Mouse (Mus musculus): Measurements from ENCODE around the gene Nprl2. TPM values are rescaled to one million over a fixed set of nuclear protein-coding genes. Genes with fewer than 3 reads are reported as not detected.

Gene Nprl2
- 28.4 and 31.6 TPM in 2 replicates for polyA plus RNA-seq (2014; fragmentation: Nextera tagmentation; extraction: Ambion mirVana)

GRCm38 (mm10) chr9:107541474-107542351 lies at the start of gene Nprl2, which contains the start of gene Cyb561d2:
Gene Nprl2, plus strand, starts transcription at chr9:107542226.
Gene Cyb561d2, minus strand, starts transcription at chr9:107542193.
- Histone ChIP-seq H3K4me2 (ENCODE audit: low read length) (peak within 1 kb of the TSS; percentile 94), H3K9me3 (ENCODE audit: control insufficient read depth, low read length) (no peaks in the 10 kb centered on the region), H3K36me3 (ENCODE audit: control insufficient read depth, insufficient read depth, low read length) (peaks cover 54% of the 10 kb centered on the region), H3K4me3 (ENCODE audit: control insufficient read depth in 1 of 2, insufficient read depth in 1 of 2, low read depth in 1 of 2, low read length in 2 of 2) (peak within 1 kb of the TSS; percentile 69 to 86), H3K27me3 (ENCODE audit: control insufficient read depth, insufficient read depth, low read length) (no peaks in the 10 kb centered on the region), H3K9ac (ENCODE audit: low read length) (peak within 1 kb of the TSS; percentile 73), H3K27ac (replicated peaks in 1 of 2; ENCODE audit: control insufficient read depth in 1 of 2, insufficient read depth in 1 of 2, low read depth in 2 of 2, low read length in 2 of 2) (peak within 1 kb of the TSS in 1 of 2 experiments; percentile 57; a peak in 2 of 4 replicates), H3K4me1 (ENCODE audit: control insufficient read depth in 2 of 2, insufficient read depth in 2 of 2, low read length in 2 of 2) (peaks cover 18 to 28% of the 10 kb centered on the region in 2 experiments)
- peak; percentile 78 for ATAC-seq (ENCODE audit: insufficient number of reproducible peaks, insufficient read depth, low FRiP score, low read depth)
- WGBS: under 1% methylated on average over 46 of the region's 46 CpGs

- Histone ChIP-seq H3K9me3 (ENCODE audit: control insufficient read depth, low read length) (no peaks in the 10 kb centered on the region), H3K36me3 (ENCODE audit: control insufficient read depth, insufficient read depth, low read length) (no peaks in the 10 kb centered on the region), H3K4me3 (ENCODE audit: control insufficient read depth in 1 of 2, insufficient read depth in 1 of 2, low read depth in 1 of 2, low read length in 2 of 2) (no peak overlapping the region), H3K4me2 (ENCODE audit: low read length) (no peak overlapping the region), H3K27ac (replicated peaks in 1 of 2; ENCODE audit: control insufficient read depth in 1 of 2, insufficient read depth in 1 of 2, low read depth in 2 of 2, low read length in 2 of 2) (no peak overlapping the region; a peak in 1 of 4 replicates), H3K27me3 (ENCODE audit: control insufficient read depth, insufficient read depth, low read length) (no peaks in the 10 kb centered on the region), H3K4me1 (ENCODE audit: control insufficient read depth in 2 of 2, insufficient read depth in 2 of 2, low read length in 2 of 2) (peaks cover 4 to 11% of the 10 kb centered on the region in 2 experiments; a peak in 2 of 4 replicates), H3K9ac (ENCODE audit: low read length) (no peak overlapping the region)
- 4% methylated on average over 1 of the region's 1 CpGs for WGBS
- 0 out of 2 replicates have a peak, but pooled peaks have one; percentile 28 for ATAC-seq (ENCODE audit: insufficient number of reproducible peaks, insufficient read depth, low FRiP score, low read depth)
Observed at GRCm38 (mm10) chr9:107493511-107493910, 48.5 kb upstream of the Nprl2 start.

GRCm38 (mm10) chr9:107494238-107494637 lies 47.8 kb upstream of the Nprl2 start:
- Histone ChIP-seq H3K27ac (replicated peaks in 1 of 2; ENCODE audit: control insufficient read depth in 1 of 2, insufficient read depth in 1 of 2, low read depth in 2 of 2, low read length in 2 of 2) (no peak overlapping the region), H3K4me2 (ENCODE audit: low read length) (no peak overlapping the region), H3K36me3 (ENCODE audit: control insufficient read depth, insufficient read depth, low read length) (no peaks in the 10 kb centered on the region), H3K4me3 (ENCODE audit: control insufficient read depth in 1 of 2, insufficient read depth in 1 of 2, low read depth in 1 of 2, low read length in 2 of 2) (no peak overlapping the region), H3K9ac (ENCODE audit: low read length) (no peak overlapping the region), H3K27me3 (ENCODE audit: control insufficient read depth, insufficient read depth, low read length) (no peaks in the 10 kb centered on the region), H3K9me3 (ENCODE audit: control insufficient read depth, low read length) (no peaks in the 10 kb centered on the region), H3K4me1 (ENCODE audit: control insufficient read depth in 2 of 2, insufficient read depth in 2 of 2, low read length in 2 of 2) (peaks cover 4 to 11% of the 10 kb centered on the region in 2 experiments; a peak in 2 of 4 replicates)
- WGBS: 82% methylated on average over 12 of the region's 12 CpGs
- ATAC-seq (ENCODE audit: insufficient number of reproducible peaks, insufficient read depth, low FRiP score, low read depth): no peak

GRCm38 (mm10) chr9:107496359-107496758 lies 45.7 kb upstream of the Nprl2 start:
- WGBS: 78% methylated on average over 3 of the region's 3 CpGs
- Histone ChIP-seq H3K4me3 (ENCODE audit: control insufficient read depth in 1 of 2, insufficient read depth in 1 of 2, low read depth in 1 of 2, low read length in 2 of 2) (no peak overlapping the region), H3K9me3 (ENCODE audit: control insufficient read depth, low read length) (no peaks in the 10 kb centered on the region), H3K4me1 (ENCODE audit: control insufficient read depth in 2 of 2, insufficient read depth in 2 of 2, low read length in 2 of 2) (peaks cover 13 to 16% of the 10 kb centered on the region in 2 experiments), H3K27ac (replicated peaks in 1 of 2; ENCODE audit: control insufficient read depth in 1 of 2, insufficient read depth in 1 of 2, low read depth in 2 of 2, low read length in 2 of 2) (no peak overlapping the region), H3K36me3 (ENCODE audit: control insufficient read depth, insufficient read depth, low read length) (no peaks in the 10 kb centered on the region), H3K4me2 (ENCODE audit: low read length) (no peak overlapping the region), H3K27me3 (ENCODE audit: control insufficient read depth, insufficient read depth, low read length) (no peaks in the 10 kb centered on the region), H3K9ac (ENCODE audit: low read length) (no peak overlapping the region)
- no peak for ATAC-seq (ENCODE audit: insufficient number of reproducible peaks, insufficient read depth, low FRiP score, low read depth)

GRCm38 (mm10) chr9:107500708-107501286 lies 41.2 kb upstream of the Nprl2 start:
- Histone ChIP-seq H3K27ac (replicated peaks in 1 of 2; ENCODE audit: control insufficient read depth in 1 of 2, insufficient read depth in 1 of 2, low read depth in 2 of 2, low read length in 2 of 2) (no peak overlapping the region), H3K27me3 (ENCODE audit: control insufficient read depth, insufficient read depth, low read length) (no peaks in the 10 kb centered on the region), H3K4me2 (ENCODE audit: low read length) (no peak overlapping the region), H3K4me3 (ENCODE audit: control insufficient read depth in 1 of 2, insufficient read depth in 1 of 2, low read depth in 1 of 2, low read length in 2 of 2) (no peak overlapping the region), H3K9me3 (ENCODE audit: control insufficient read depth, low read length) (no peaks in the 10 kb centered on the region), H3K9ac (ENCODE audit: low read length) (no peak overlapping the region; the same call in 1 of the 2 replicates), H3K4me1 (ENCODE audit: control insufficient read depth in 2 of 2, insufficient read depth in 2 of 2, low read length in 2 of 2) (peaks cover 7 to 12% of the 10 kb centered on the region in 2 experiments), H3K36me3 (ENCODE audit: control insufficient read depth, insufficient read depth, low read length) (no peaks in the 10 kb centered on the region)
- WGBS: 53% methylated on average over 3 of the region's 3 CpGs
- ATAC-seq (ENCODE audit: insufficient number of reproducible peaks, insufficient read depth, low FRiP score, low read depth): no peak

GRCm38 (mm10) chr9:107502131-107502846 lies 39.7 kb upstream of the Nprl2 start:
- H3K27me3 ChIP-seq (ENCODE audit: control insufficient read depth, insufficient read depth, low read length): no peaks in the 10 kb centered on the region
- H3K4me1 ChIP-seq (ENCODE audit: control insufficient read depth in 2 of 2, insufficient read depth in 2 of 2, low read length in 2 of 2): peaks cover 9 to 12% of the 10 kb centered on the region in 2 experiments
- no peak overlapping the region for H3K9ac ChIP-seq (ENCODE audit: low read length)
- no peak overlapping the region for H3K4me3 ChIP-seq (ENCODE audit: control insufficient read depth in 1 of 2, insufficient read depth in 1 of 2, low read depth in 1 of 2, low read length in 2 of 2)
- no peaks in the 10 kb centered on the region for H3K36me3 ChIP-seq (ENCODE audit: control insufficient read depth, insufficient read depth, low read length)
- 90% methylated on average over 12 of the region's 12 CpGs for WGBS
- no peak for ATAC-seq (ENCODE audit: insufficient number of reproducible peaks, insufficient read depth, low FRiP score, low read depth)
- no peak overlapping the region for H3K27ac ChIP-seq (replicated peaks in 1 of 2; ENCODE audit: control insufficient read depth in 1 of 2, insufficient read depth in 1 of 2, low read depth in 2 of 2, low read length in 2 of 2)
- no peaks in the 10 kb centered on the region for H3K9me3 ChIP-seq (ENCODE audit: control insufficient read depth, low read length)
- no peak overlapping the region for H3K4me2 ChIP-seq (ENCODE audit: low read length)
